Mouse (Mus musculus) C2C12 (cell line): ENCODE data around the gene Tpk1.

Experiments
- CEBPB ChIP-seq: IDR thresholded peaks from one replicate; pipeline ENCODE4 v1.6.1; 2011; ENCODE audit warnings: low read depth, mild to moderate bottlenecking, control low read depth, moderate library complexity
- CTCF ChIP-seq: IDR thresholded peaks from one replicate; pipeline ENCODE4 v1.5.1; 2011; ENCODE audit not compliant: control insufficient read depth, insufficient read depth, insufficient read length
- MYOG ChIP-seq: IDR thresholded peaks from one replicate; pipeline ENCODE4 v1.6.1; 2011; ENCODE audit not compliant: control insufficient read depth, insufficient read length; ENCODE audit errors: extremely low read depth

DNA sequence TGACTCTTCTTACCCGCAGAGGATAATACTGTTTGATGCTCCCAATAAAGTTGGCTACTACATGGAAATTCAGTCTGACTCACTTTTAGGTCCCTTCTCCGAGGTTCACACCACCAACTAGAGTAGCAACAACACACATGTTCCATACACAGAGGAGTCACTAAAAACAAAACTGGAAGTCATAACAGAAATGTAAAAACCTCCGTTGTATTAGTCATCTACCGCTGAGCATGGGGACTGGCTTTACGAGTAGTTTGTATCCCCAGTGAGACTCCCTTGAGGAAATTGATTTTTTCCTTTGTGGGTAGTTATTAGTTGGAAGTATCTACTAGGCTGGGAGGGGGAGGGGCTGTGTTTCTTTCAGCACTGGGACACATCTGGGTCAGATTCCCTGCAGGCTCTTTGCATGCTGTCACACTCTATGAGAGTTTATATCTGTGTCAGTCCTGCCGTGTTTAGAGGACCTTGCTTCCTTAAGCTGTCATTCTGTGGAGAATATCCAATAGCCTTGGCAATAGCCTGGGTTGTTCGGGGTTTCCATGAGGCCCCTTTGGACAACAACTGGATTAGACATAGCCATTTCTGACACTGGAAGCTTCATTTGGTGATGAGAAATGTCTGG, 245.6 kb downstream of the Tpk1 start:
- TF ChIP-seq CTCF, result no peak
- no peak for TF ChIP-seq MYOG
- TF ChIP-seq CEBPB, result no peak
